Mouse (Mus musculus) heart, adult 2 months (tissue): ENCODE measurements around the gene Specc1. TPM values are rescaled to one million over a fixed set of nuclear protein-coding genes. Genes with fewer than 3 reads are reported as not detected.

Experiments
- DNase-seq, 2 experiments: peaks; one replicate each; pipeline ENCODE4 v3.0.0; 2021
- H3K27ac ChIP-seq: fragments of 200-600 bp; 2 replicates; pipeline ENCODE4 v1.8.1; 2022
- H3K27me3 ChIP-seq: fragments of 200-500 bp; 2 replicates; pipeline ENCODE4 v1.6.1; 2012; ENCODE audit warnings: mild to moderate bottlenecking, low read length, inconsistent platforms, mixed read lengths; ENCODE audit not compliant: control insufficient read depth, insufficient read depth
- H3K36me3 ChIP-seq: fragments of 200-500 bp; 2 replicates; pipeline ENCODE4 v1.6.1; 2012; ENCODE audit warnings: low read length, inconsistent platforms; ENCODE audit not compliant: control insufficient read depth, insufficient read depth
- H3K4me1 ChIP-seq: fragments of 200-500 bp; 2 replicates; pipeline ENCODE4 v1.6.1; 2011; ENCODE audit warnings: low read length; ENCODE audit not compliant: control insufficient read depth, insufficient read depth
- H3K4me3 ChIP-seq: fragments of 200-600 bp; 2 replicates; pipeline ENCODE4 v1.8.1; 2022
- H3K79me2 ChIP-seq: fragments of 200-500 bp; replicated peaks from 2 replicates; pipeline ENCODE4 v1.6.1; 2012; ENCODE audit warnings: mild to moderate bottlenecking, inconsistent platforms, low read length, moderate library complexity, mixed read lengths; ENCODE audit not compliant: control insufficient read depth, insufficient read depth
- H3K9ac ChIP-seq: fragments of 200-500 bp; 2 replicates; pipeline ENCODE4 v1.6.1; 2012; ENCODE audit warnings: low read depth, mild to moderate bottlenecking, control low read depth, inconsistent platforms, low read length, mixed read lengths
- CTCF ChIP-seq: fragments of 200-600 bp; IDR thresholded peaks from 2 replicates; pipeline ENCODE4 v1.8.1; 2022; ENCODE audit warnings: antibody characterized with exemption, mild to moderate bottlenecking, moderate library complexity
- EP300 ChIP-seq: fragments of 200-500 bp; IDR thresholded peaks from 2 replicates; pipeline ENCODE4 v1.6.1; 2011; ENCODE audit warnings: low read depth, low read length, control low read depth; ENCODE audit not compliant: insufficient read depth
- POLR2A ChIP-seq: fragments of 200-500 bp; IDR thresholded peaks from 2 replicates; pipeline ENCODE4 v1.6.1; 2011; ENCODE audit warnings: mild to moderate bottlenecking, low read depth, low read length, control low read depth; ENCODE audit not compliant: insufficient read depth
- WGBS: fragments of 180-500 bp; shearing (Covaris S2); methylation state at CpG from one replicate; pipeline ENCODE4 v1.1.7; 2018; 5-methylcytosine and 5-hydroxymethylcytosine counted together
- intact Hi-C: fragments of 180-260 bp; cut with DNase I; formaldehyde crosslinking; loops from one replicate; pipeline ENCODE4 v1.15.1; 2025
- polyA plus RNA-seq: library from polyadenylated mRNA; depleted of rRNA; stranded (reverse); fragments of >200 nt; gene quantifications from 2 replicates; pipeline ENCODE4 v1.2.3, GENCODE M21; 2012
- total RNA-seq, 2 experiments: library from RNA; stranded (reverse); gene quantifications; 2 replicates each; pipeline ENCODE4 v1.2.3; 2021

The Specc1 gene
- total and polyA plus RNA-seq, 3 experiments: 3.5 to 21.6 (median 4.6) TPM

DNA sequence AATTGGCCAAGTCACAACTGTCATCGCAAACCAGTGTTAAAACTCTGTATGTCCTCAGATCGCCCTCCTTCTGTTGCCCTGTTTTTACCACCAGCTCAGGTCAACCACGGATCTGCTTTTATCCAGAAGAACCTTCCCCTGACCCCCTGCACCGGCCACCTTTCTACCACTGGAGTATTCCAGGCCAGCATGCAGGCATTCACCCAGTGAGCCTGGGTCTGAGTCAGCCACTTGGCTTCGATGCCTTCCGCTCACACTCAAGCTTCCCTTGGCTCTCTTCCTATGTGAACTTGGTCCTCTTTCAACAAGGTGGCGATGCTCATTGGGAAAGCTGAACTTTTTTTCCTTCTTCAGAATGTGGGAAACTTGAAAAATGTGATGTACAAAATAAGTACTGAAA is 113.6 kb downstream of the Specc1 start:
- no peaks in the 10 kb centered on the region for H3K36me3 ChIP-seq
- TF ChIP-seq EP300 (no peak), POLR2A (no peak), CTCF (no peak)
- no peak overlapping the region for H3K4me3 ChIP-seq
- H3K27ac ChIP-seq: no peak overlapping the region
- no peaks in the 10 kb centered on the region for H3K27me3 ChIP-seq
- no peaks in the 10 kb centered on the region for H3K4me1 ChIP-seq
- no peaks in the 10 kb centered on the region for H3K79me2 ChIP-seq
- DNase-seq: no peak
- no peak overlapping the region for H3K9ac ChIP-seq
- intact Hi-C loops: no loop called here
- 61% methylated on average over 7 of the region's 7 CpGs for WGBS

DNA sequence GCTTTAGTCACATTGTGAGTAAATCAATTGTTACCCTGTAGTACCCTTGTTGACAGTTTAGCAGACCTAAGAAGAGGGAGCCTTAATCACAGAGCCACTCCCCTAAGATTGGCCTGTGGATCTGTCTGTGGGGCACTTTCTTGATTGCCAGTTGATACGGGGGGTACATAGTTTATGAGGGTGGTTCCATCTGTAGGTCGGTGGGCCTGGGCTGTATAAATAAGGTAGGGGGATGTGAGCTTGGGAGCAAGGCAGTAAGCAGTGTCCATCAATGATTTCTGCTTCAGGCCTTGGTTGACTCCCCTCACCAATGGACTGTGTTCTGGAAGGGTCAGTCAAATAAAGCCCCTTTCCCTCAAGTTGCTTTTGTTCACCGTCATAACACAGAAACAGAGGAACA is 115.8 kb downstream of the Specc1 start:
- H3K79me2 ChIP-seq: no peaks in the 10 kb centered on the region
- intact Hi-C loops: no loop called here
- no peak for TF ChIP-seq CTCF
- TF ChIP-seq EP300: no peak
- TF ChIP-seq POLR2A: no peak

DNA sequence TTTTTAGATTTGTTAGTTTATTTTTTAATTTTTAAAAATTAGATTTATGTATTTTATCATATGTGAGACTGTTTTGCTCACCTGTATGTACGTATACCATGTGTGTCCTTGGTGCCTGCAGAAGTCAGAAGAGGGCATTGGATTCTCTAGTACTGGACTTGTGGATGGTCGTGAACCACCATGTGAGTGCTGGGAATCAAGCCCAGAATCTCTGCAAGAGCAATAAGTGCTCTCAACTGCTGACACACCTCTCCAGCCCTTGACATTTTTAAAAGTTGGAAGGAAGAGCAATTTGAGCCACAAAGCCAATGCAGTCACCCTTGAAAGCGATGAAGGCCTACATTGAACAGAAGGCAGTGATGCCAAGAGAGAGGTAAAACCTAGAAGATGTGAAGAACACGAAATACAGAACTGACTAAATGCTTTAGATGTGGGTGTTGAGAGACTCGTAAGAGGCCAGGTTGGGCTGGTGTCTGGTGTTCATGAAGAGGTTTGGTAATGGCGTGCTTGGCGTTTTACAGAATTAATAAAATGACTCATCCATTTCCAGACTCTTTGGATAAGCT is 117.1 kb downstream of the Specc1 start:
- intact Hi-C loops: no loop called here
- no peak for TF ChIP-seq POLR2A
- no peak for TF ChIP-seq CTCF
- no peak for TF ChIP-seq EP300
- 88% methylated on average over 7 of the region's 7 CpGs for WGBS

More for the DNA sequence above, 115.8 kb downstream of the Specc1 start:
- no peak for DNase-seq
- Histone ChIP-seq H3K27ac (no peak overlapping the region), H3K4me1 (no peaks in the 10 kb centered on the region), H3K36me3 (no peaks in the 10 kb centered on the region), H3K9ac (no peak overlapping the region), H3K27me3 (no peaks in the 10 kb centered on the region), H3K4me3 (no peak overlapping the region)
- 84% methylated on average over 3 of the region's 3 CpGs for WGBS

DNA sequence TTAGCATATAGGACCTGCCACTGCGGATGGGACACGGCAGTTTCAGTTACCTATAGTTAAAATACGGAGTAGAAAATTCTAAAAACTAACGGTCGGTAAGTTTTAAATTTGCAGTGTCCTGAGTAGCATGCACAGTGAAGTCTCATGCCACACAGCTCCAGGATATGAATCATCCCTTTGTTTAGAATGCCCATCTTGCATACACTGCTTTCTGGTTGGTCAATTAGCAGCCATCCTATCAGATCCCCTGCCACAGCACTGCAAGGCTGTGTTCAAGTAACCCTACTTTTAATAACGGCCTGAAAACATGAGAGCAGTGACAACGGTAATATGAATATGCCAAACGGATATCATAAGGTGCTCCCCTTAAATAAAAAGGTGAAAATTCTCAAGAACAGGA is 118.0 kb downstream of the Specc1 start:
- Histone ChIP-seq H3K27me3 (no peaks in the 10 kb centered on the region), H3K4me1 (no peaks in the 10 kb centered on the region), H3K79me2 (no peaks in the 10 kb centered on the region), H3K9ac (no peak overlapping the region), H3K27ac (no peak overlapping the region), H3K36me3 (no peaks in the 10 kb centered on the region), H3K4me3 (no peak overlapping the region)
- no peak for DNase-seq
- intact Hi-C loops: no loop called here
- TF ChIP-seq POLR2A: no peak
- TF ChIP-seq EP300: no peak
- no peak for TF ChIP-seq CTCF
- WGBS: 83% methylated on average over 8 of the region's 8 CpGs

More for the DNA sequence above, 117.1 kb downstream of the Specc1 start:
- no peak overlapping the region for H3K9ac ChIP-seq
- H3K36me3 ChIP-seq: no peaks in the 10 kb centered on the region
- DNase-seq: no peak
- no peaks in the 10 kb centered on the region for H3K79me2 ChIP-seq
- no peak overlapping the region for H3K4me3 ChIP-seq
- no peak overlapping the region for H3K27ac ChIP-seq
- H3K27me3 ChIP-seq: no peaks in the 10 kb centered on the region
- no peaks in the 10 kb centered on the region for H3K4me1 ChIP-seq

DNA sequence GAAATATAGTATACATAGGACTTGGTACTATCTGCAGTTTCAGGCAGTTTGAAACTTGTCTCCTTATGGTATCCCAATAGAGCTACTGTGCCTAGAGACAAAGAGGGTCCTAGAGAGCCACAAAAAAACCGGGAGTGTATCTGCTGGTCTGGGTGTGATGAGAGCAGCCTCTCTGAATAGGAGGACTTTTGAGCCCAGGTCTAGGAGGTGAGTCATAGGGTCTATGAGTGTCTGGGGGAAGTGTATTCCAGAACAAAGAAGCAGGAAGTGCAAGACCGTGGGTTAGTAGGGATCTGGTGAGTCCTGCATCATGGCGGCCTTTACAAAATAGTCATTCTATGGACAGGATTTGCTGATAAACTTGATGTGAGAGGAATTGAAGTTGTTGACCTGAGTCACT is 118.5 kb downstream of the Specc1 start:
- no peak for DNase-seq
- Histone ChIP-seq H3K4me3 (no peak overlapping the region), H3K79me2 (no peaks in the 10 kb centered on the region), H3K4me1 (no peaks in the 10 kb centered on the region), H3K27me3 (no peaks in the 10 kb centered on the region), H3K27ac (no peak overlapping the region), H3K36me3 (no peaks in the 10 kb centered on the region), H3K9ac (no peak overlapping the region)
- intact Hi-C loops: no loop called here
- WGBS: 62% methylated on average over 3 of the region's 3 CpGs
- TF ChIP-seq POLR2A: no peak
- no peak for TF ChIP-seq CTCF
- TF ChIP-seq EP300: no peak

DNA sequence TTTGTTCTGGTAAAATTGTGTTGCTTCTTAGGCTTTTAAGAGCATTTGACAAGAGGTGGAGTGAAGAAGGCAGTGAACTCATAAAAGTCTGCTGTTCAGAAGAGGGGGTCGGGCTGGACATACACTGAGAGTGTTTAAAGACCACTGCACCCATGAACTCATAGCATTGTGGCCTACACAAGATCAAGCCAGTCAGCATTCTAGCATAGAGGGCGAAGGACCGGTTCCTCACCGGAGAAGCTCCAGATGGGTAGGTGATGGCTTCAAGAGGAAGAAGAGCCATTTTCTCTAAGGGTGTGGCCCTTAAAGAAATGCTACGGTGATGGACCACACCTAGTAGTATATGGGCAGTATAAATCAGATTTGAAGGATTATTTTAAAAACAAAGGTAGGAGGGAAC is 119.0 kb downstream of the Specc1 start:
- DNase-seq: no peak
- TF ChIP-seq CTCF (no peak), EP300 (no peak), POLR2A (no peak)
- WGBS: 94% methylated on average over 5 of the region's 5 CpGs
- intact Hi-C loops: no loop called here
- Histone ChIP-seq H3K36me3 (no peaks in the 10 kb centered on the region), H3K27me3 (no peaks in the 10 kb centered on the region), H3K4me3 (no peak overlapping the region), H3K79me2 (no peaks in the 10 kb centered on the region), H3K9ac (no peak overlapping the region), H3K4me1 (no peaks in the 10 kb centered on the region), H3K27ac (no peak overlapping the region)
